Mouse (Mus musculus): ENCODE data around the gene Samd8. TPM values are rescaled to one million over a fixed set of nuclear protein-coding genes. Genes with fewer than 3 reads are reported as not detected.

The Samd8 gene
- total RNA-seq, 4 experiments from 2014 or later: 73.0 to 85.3 (median 75.7) TPM

DNA sequence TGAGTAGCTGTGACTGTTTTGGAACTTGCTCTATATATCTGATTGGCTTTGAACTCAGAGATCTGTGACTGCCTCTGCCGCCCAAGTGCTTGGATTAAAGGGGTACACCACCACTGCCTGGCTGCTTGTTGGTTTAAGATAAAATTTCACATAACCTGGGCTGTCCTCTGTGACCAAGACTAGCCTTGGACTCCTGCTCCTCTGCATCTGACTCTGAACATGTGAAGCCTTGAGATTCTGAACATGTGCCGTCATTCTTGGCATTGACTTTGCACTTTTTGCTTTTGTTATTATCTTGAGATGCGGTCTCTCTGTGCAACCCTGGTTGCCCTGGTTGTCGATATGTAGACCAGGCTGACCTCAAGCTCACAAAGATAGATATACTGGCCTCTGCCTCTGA is 41.4 kb downstream of the Samd8 start:
- no peak for DNase-seq (ENCODE audit: low spot score in 2 of 2)

DNA sequence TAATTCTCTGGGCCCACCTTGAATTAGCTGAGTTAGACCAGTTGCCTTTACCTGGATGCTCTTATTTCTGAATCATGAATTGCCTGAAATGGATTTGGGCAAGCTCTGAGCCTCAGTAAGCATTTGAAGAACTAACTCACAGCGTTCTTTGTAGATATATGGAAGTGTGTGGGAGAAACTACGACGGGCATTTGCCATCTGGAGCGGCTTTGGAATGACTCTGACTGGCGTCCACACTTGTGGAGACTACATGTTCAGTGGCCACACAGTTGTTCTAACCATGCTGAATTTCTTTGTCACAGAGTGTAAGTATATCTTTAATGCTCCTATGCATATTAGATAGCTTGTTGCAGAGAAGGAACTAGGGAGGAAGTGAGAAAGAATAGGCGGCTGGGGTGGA is 41.9 kb downstream of the Samd8 start:
- peak in 1 of 2 experiments; percentile 31 for DNase-seq (ENCODE audit: low spot score in 2 of 2)

DNA sequence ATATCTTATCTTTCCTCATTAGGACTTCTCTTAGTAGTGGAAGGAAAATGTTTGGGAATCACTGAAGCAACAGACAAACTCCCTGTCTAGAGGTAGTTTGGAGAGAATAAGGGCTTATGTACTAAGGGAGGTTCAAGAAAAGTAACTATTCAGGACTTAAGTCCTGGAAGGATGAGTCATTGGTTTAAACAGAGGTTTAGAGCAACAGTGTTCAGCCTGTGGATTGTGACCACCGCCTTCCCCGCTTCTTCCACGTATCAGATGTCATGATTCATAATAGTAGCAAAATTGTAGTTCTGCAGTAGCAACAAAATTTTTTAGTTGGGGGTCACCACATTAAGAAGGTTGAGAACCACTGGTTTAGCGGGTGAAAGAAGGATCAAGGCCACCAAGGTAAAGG is 50.3 kb downstream of the Samd8 start:
- DNase-seq (ENCODE audit: low spot score in 2 of 2): no peak

DNA sequence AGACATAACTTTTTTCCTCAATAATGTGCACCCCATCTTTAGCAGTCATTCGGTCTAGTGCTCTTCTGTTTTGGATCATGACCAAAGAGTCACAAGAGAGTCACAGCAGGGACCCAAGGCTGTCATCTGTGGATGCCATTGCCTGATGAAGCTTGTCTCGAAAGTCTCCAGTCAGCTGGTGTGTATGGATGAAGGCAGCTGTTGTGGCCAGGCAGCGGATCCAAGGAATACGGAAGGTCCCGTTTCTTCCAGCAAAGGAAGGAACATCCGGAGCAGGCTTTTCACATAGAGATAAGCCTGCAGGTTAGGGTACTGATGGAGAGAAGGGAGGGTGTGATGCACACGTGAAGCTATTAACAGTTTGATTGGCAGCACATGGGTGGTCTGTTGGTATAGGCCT is 51.3 kb downstream of the Samd8 start:
- DNase-seq (ENCODE audit: low spot score in 2 of 2): no peak

DNA sequence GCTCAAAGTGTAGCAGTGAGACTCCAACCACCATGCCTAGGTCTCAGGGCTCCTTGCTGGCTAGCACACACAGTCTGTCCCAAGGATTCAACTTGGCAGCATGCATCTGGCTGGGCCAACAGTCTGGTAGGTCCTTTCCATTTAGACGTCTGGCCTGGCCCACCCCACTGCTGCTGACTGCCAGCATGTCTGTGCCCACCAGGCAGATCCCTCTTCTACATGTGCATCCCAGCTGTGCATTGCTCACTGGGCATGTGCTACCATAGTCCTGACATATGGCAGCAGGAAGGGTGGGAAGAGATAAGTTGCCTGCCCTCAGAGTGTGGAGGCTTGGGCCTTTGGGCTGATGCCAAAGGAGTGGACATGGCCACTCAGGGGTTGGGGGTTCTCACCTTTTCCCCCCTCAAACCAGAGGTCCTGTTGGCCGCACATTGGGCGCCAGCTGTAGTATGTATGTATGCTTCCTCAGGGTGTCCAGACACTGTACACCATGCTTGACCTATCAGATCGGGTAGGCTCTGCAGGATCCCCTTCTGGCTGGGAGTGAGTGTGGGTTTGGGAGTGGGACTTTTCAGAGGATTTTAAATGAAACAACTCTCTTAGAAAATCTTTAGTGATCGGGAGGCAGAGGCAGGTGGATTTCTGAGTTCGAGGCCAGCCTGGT is 52.3 kb downstream of the Samd8 start:
- no peak for DNase-seq (ENCODE audit: low spot score in 2 of 2)

DNA sequence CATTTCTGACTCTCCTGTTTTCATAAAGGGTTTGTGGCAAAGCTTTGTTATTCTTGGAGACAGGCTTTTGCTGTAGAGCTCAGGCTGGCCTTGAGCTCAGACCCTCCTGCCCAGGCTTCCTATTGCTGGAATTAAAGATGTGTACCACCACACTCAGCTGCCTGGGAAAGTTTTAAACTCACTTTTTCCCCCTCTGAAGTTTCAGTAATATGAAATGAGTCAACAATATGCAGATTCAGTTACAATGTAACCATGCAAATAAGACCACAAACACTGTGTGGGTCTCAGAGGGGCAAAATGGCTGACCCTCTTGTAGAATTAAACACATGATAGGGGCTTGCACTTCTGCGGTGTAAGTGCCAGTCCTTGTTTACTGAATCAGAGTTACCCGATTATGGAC is 55.9 kb downstream of the Samd8 start:
- no peak for DNase-seq (ENCODE audit: low spot score in 2 of 2)

DNA sequence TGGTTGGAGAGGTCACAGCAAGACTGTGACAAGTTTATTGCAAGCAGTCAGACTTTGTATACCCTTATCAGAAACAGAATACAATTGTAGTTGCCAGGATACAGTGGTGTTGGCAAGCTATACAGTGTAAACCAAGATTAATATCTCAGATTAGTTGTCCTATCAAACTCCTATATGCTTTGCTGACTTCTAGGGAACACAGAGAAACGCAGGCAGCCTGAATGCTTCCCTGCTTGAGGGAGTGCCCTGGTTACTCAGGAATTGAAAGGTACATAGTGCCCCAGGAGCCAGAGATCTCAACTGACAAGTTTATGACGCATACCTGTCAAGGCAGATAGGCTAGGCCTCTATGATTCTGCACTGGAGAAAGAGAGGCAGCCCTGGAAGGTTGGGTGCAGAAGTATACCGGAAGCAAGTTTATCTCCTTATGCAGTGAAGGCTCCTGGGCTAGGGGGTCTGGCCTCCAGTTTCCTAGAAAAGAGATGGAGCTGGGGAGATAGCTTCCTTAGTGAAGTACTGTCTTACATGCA is 56.4 kb downstream of the Samd8 start:
- DNase-seq (ENCODE audit: low spot score in 2 of 2): no peak

DNA sequence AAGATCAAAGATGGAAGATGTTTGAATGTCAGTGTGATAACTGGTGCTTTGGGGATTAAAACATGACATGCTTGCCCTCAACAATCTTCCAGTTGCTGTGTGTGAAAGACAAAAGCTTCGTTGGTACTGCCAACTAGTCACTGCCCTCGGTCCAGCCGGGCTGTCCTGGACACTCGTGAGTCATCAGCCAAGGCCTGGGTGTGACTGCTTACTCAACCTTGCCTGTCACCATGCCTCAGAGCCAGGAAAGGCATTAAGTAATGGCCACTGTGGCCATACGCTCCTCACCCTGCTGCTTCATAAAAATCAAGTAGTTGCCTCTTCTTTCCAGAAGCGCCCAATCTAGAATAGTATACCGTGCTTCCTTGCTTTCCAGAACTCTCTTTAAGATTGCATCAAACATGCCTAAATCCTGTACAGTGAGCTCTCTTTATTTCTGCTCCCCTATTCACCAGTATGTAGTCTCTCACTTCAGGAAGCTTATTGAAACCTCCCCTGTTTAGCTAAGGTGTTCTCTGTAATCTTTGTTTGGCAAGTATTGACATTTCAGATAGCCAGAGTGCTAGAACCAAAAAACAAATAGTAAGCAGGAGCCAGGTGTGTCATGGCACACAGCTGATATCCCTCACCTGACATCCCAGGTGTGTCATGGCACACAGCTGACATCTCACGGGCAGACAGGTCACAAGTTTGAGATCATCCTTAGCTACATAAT is 58.0 kb downstream of the Samd8 start:
- DNase-seq (ENCODE audit: low spot score in 2 of 2): no peak

DNA sequence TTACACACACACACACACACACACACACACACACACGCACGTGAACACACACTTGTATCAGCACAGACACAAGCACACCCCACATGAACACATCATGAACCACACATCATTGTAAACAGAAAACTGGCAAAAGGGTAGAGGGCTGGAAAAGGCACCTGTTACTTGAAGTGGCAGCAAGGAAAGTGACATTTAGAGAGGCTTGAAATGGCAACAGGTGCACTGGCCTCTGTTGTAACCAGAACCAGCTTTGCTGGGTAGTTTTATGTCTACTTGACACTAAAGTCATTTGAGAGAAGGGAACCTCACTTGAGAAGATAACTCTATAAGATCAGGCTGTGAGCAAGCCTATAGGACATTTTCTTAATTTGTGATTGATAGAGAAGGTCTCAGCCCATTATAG is 59.1 kb downstream of the Samd8 start:
- DNase-seq (ENCODE audit: low spot score in 2 of 2): no peak

DNA sequence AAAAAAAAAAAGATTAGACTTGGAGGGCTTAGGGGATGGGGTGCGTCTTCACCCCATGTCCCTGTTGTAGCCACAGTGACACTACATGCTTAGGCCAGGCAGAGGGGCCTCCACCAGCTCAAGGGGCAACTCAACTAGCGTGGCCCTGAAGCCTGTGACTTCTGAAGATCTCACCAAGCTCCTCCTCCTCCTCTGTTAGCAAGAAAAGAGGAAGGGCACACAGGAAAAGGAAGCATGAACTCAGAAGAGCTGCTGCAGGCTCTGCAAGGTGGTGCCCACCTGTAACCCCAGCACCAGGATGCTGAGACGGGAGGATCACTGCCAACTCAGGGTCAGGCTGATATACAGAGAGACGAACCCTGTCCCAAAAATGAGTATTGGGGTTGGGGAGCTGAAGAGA is 61.0 kb downstream of the Samd8 start:
- no peak for DNase-seq (ENCODE audit: low spot score in 2 of 2)

DNA sequence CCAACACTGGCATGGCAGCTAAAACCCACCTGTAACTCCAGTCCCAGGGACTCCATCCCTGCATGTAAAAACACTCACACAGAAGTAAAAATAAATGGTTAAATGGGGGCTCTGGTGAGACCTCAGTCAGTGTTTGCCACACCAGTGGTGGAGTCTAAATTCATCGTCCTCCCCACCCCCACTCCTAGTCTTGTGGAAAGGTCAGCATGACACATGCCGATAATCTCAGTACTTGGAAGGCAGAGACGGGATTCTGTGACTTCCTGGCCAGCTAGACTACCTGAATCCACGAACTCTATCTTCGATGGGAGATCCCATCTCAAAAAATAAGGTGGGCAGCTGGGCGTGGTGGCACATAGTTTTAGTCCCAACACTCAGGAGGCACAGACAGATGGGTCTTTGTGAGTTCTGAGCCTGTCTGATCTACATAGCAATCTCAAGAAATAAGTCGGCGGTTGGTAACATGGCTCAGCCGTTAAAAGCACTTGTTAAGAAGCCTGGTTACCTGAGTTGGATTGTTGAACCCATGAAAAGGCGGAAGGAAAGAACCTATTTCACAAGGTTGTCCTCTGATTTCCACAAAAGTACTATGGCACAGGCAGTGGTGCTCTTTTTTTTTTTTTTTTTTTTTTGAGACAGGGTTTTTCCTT is 61.5 kb downstream of the Samd8 start:
- DNase-seq (ENCODE audit: low spot score in 2 of 2): no peak

DNA sequence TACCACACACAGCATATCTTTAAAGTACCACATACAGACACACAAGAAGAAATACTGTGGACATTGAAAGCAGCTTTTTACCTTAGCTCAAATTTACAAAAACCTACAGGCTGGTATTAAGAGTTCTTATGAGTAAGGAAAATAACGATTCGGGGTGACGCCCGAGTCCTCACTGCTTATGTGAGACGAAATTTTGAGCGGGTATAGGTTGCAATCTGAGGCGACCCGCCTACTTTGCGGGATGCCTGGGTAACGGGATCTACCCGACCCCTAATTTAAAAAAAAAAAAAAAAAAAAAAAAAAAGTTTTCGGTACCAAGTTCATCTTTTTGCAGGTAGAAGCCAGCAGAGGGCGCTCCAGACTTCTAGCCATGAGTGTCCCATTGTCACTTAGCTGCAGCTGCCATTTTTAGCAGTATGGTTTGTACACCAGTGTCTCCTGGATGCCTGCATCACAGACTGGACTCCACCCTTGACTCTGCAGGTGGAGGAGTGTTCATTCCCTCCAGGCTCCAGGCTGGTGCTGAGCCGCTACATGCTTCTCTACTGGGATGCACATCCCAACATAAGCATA is 62.3 kb downstream of the Samd8 start:
- DNase-seq (ENCODE audit: low spot score in 2 of 2): no peak

DNA sequence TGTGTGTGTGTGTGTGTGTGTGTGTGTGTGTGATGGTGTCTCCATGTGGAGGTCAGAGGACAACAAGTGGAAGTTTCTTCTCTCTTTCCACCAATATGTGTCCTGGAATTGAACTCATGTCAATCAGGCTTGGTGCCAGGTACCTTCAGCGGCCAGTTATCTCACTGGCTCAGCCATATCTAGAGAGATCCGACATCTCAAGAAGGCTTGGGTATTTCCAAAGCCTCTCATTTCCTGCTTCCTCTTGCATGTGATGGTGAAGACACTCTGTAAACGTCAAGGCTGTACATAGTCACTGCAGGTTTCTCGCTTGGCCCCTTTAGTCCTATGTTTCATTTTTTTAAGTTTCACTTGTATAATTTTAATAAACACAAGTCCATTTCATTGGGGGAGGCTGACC is 62.9 kb downstream of the Samd8 start:
- no peak for DNase-seq (ENCODE audit: low spot score in 2 of 2)

DNA sequence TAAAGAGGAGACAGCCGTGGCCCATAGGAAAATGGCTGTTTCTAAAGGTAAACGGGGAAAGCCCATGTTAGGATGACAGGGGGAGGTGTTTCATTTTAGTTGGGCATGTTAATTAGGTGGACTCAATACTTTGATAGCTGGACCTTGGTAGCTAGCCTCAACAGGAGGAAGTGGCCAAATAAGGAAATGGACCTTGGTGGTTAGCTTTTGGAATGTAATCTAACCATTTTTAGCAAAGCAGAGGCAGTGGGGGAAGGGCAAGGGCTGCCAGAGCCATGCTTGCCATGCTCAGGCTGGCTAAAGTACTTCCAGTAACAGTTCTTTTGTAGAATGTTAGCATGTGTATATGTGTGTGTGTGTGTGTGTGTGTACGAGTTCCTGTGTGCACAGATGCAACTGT is 63.5 kb downstream of the Samd8 start:
- no peak for DNase-seq (ENCODE audit: low spot score in 2 of 2)

DNA sequence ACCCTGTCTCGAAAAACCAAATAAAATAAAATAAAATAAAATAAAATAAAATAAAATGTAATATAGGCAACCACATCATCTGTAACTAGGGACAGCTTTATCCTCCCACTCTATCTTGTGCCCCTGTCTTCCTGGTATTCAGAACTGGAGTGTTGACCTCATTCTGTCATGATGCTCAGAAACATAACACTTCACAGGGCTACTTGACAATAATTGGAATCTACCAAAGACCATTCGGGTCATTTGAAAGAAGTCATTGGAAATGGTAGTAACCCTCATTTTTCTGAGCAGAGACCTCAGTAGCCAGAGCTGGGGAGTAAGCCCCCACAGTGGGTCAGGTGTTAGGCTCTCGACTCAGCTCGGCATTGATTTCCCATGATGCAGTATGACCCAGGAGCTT is 64.3 kb downstream of the Samd8 start:
- no peak for DNase-seq (ENCODE audit: low spot score in 2 of 2)

DNA sequence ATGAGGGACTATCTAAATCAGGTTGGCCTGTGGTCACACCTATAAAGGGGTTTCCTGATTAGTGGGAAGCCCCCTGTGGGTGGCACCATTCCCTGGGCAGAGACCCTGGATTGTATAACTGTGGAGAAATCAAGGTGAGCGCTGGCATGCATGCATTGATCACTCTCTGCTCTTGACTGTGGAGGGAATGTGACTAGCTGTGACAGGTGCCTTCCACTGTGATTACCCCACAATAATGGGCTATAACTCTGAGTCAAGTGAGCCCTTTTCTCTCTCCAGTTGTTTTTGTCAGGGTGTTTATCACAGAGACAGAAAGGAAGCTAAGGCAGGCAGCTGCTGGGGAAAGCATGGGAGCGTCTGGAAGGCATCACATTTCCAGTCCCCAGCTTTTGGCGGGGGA is 65.9 kb downstream of the Samd8 start:
- DNase-seq (ENCODE audit: low spot score in 2 of 2): no peak

DNA sequence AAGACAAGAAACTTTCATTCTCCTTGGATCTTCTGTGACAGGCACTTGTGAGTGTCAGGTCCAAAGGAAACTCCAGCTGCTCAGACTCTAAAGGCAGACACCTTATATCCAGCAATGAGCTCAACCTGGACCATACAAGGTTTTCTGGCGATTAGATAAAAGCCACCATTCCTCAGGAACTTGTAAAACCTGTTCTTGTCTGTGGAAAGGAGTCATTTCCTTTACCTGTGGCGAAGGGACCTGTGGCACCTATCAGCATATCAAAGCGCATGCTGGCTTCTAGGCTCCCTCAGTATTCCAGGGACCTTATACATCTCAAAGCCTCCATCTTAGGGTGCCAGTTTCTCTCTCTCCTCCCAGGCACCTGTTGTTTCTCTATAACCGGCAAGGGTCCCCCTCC is 67.1 kb downstream of the Samd8 start:
- no peak for DNase-seq (ENCODE audit: low spot score in 2 of 2)

DNA sequence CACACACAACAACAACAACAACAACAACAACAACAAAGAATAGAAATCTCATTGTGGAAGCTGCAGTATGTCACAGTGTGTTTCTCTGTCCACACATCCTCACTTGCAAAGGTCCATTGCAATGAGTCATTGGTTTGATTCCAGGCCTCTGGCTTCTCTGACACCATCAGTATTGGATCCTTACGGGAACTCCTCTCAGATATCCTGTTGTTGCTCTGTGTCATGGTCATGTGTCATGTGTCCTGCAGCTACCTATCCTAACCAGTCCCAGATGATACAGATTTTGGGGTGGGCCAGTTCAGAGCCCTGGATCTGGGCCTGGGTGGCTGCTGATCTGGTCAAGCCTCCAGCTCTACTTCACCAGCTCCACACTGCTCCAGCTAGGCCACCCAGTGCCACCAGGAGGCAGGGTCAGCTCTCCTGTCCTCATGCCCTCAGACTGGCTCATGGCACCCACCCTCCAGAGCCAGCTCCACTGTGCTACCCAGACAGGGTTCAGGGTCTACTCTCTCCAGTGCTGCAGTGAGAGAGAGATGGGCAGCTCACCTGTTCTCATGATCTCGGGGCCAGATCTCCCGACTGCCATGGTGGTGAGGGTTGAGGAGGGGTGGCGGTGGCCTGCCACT is 70.7 kb downstream of the Samd8 start:
- no peak for DNase-seq (ENCODE audit: low spot score in 2 of 2)

DNA sequence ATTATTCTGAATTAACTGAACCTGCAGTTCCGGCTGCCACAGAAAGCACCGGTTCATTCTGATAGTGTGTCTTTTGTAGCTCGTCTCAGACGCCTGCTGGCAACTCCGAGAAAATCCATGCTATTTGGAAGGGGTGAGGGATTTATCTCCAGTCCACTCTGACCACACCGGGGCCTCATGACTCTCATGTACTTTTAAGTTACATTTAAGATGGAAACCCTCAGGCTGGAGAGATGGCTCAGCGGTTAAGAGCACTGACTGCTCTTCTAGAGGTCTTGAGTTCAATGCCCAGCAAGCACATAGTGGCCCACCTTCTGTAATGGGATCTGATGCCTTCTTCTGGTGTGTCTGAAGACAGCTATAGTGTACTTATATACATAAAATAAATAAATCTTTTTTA is 72.0 kb downstream of the Samd8 start:
- DNase-seq (ENCODE audit: low spot score in 2 of 2): no peak

DNA sequence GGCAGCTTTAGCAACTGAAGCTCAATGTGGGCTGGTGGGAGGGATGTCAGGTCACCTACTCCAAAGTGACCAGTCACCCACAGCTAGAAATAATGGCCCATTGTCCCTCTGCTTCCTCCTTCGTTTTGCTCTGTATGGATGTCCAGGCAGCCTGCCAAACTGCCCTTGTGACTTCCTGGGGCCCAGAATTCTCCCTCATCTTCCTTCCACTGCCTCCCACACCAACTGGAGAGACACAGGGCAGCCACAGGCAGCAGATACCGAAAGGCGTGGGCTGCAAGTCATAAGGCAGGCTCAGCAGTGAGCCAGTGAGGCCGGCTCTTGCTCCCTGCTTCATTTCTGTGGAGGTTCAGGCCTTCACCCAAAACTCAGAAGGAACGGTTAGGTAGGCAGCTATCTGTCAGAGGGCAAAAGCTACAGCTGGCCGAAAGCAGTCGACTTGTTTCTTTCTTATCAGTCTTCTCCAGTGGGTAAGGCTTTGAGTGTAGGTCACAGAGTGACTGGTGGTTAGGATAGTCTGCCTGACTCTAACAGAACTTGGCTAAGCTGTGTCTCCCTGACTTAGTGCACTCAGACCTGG is 72.6 kb downstream of the Samd8 start:
- peak; percentile 50 to 72 for DNase-seq (ENCODE audit: low spot score in 2 of 2)

DNA sequence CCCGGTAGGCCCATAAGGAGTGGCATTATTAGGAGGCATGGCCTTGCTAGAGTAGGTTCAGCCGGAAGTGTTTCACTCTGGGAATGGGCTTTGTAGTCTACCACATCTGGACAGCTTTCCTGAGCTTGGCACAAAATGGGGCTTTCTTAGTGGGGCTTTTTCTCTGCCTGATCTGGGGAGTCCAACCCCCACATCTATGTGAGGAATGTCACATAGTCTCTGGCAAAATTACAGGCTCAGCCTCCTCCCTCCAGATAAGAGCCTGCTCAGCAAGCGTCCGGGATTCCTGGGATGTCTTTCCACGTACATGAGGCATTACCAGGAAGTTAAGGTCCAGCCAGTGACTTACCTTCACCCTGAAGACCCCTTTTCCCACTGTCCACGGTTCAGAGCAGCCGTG is 73.6 kb downstream of the Samd8 start:
- no peak for DNase-seq (ENCODE audit: low spot score in 2 of 2)

Data from left cerebral cortex, adult 8-10 months (tissue).